Mouse (Mus musculus) heart, postnatal 36 days (tissue): Measurements from ENCODE around the gene Spata22. TPM values are rescaled to one million over a fixed set of nuclear protein-coding genes. Genes with fewer than 3 reads are reported as not detected.

Experiments
- total RNA-seq, 2 experiments: library from RNA; stranded (reverse); gene quantifications; 2 replicates each; pipeline ENCODE4 v1.2.3; 2021

Gene Spata22
- total RNA-seq, 2 experiments from 2014 or later: not detected

Other genes starting within 250 kb of the Spata22 start
- gene Itgae, start 239.2 kb upstream of the Spata22 start, total RNA-seq: under 1 TPM in 1 of 2 experiments, not detected in 1; 0.14 TPM
- under 1 TPM; 0.22 to 0.28 TPM for gene Haspin, start 191.4 kb upstream of the Spata22 start, total RNA-seq
- 10 to 100 TPM; 13.1 to 17.9 TPM for gene P2rx5, start 169.3 kb upstream of the Spata22 start, total RNA-seq
- 10 to 100 TPM; 82.2 to 94.1 TPM for gene Emc6, start 152.7 kb upstream of the Spata22 start, total RNA-seq
- gene Tax1bp3, start 152.7 kb upstream of the Spata22 start, total RNA-seq: 10 to 100 TPM; 47.1 to 48.1 TPM
- 10 to 100 TPM in 1 of 2 experiments, 1 to 10 TPM in 1; 8.3 to 13.3 TPM for gene Ctns, start 130.7 kb upstream of the Spata22 start, total RNA-seq
- 1 to 10 TPM; 1.3 to 1.7 TPM for gene Shpk, start 130.3 kb upstream of the Spata22 start, total RNA-seq
- not detected for gene Trpv1, start 95.4 kb upstream of the Spata22 start, total RNA-seq
- under 1 TPM in 1 of 2 experiments, not detected in 1; 0.05 TPM for gene Trpv3, start 62.4 kb upstream of the Spata22 start, total RNA-seq
- 1 to 10 TPM; 1.2 to 1.3 TPM for gene Aspa, start 145 bp upstream of the Spata22 start, total RNA-seq
- not detected for gene Gm49340, start within 50 bp of the Spata22 start, total RNA-seq
- gene Olfr20, start 21.0 kb downstream of the Spata22 start, total RNA-seq: not detected
- not detected for gene Olfr376, start 41.5 kb downstream of the Spata22 start, total RNA-seq
- not detected for gene Olfr1, start 69.9 kb downstream of the Spata22 start, total RNA-seq
- gene Olfr378, start 98.7 kb downstream of the Spata22 start, total RNA-seq: not detected
- not detected for gene Olfr380, start 127.8 kb downstream of the Spata22 start, total RNA-seq
- not detected for gene Olfr381, start 161.9 kb downstream of the Spata22 start, total RNA-seq
- not detected for gene Olfr382, start 187.5 kb downstream of the Spata22 start, total RNA-seq